Mouse (Mus musculus) CD4-positive helper T cell, adult 2 months (primary cell): ENCODE measurements around the gene Gm38394.
A peak's percentile ranks its signal among the peaks of the same experiment; 100 is the strongest.
"Not testable (repeated sequence)": the region's sequence is repeated elsewhere in the genome, so short reads cannot be mapped to it uniquely, and the experiment has no call there.

Experiments
- DNase-seq: peaks from one replicate; pipeline ENCODE4 v3.0.0-alpha.2; 2012; ENCODE audit warnings: low read depth, missing footprints, low spot score

Gm38394 gene

GRCm38 (mm10) chr1:133661203-133661933, at the start of gene Gm38394:
Gene Gm38394 (minus strand): TSS chr1:133661318.
- DNase-seq = peak; percentile 97

GRCm38 (mm10) chr1:133710895-133711294, 49.8 kb upstream of the Gm38394 start:
- no peak for DNase-seq

GRCm38 (mm10) chr1:133709292-133709691, 48.2 kb upstream of the Gm38394 start:
- no peak for DNase-seq

GRCm38 (mm10) chr1:133701824-133702223, 40.7 kb upstream of the Gm38394 start:
- peak; percentile 41 for DNase-seq

- no peak for DNase-seq
Observed at GRCm38 (mm10) chr1:133697935-133698620, 37.0 kb upstream of the Gm38394 start.

- no peak for DNase-seq
Observed at GRCm38 (mm10) chr1:133695901-133696300, 34.8 kb upstream of the Gm38394 start.

- DNase-seq = peak; percentile 58
Observed at GRCm38 (mm10) chr1:133694876-133695275, 33.8 kb upstream of the Gm38394 start.

GRCm38 (mm10) chr1:133694301-133694700, 33.2 kb upstream of the Gm38394 start:
- peak; percentile 32 for DNase-seq

- no peak for DNase-seq
Observed at GRCm38 (mm10) chr1:133693536-133694114, 32.5 kb upstream of the Gm38394 start.

GRCm38 (mm10) chr1:133692195-133692594, 31.1 kb upstream of the Gm38394 start:
- DNase-seq = no peak

GRCm38 (mm10) chr1:133691046-133691445, 29.9 kb upstream of the Gm38394 start:
- DNase-seq = peak; percentile 53

- peak; percentile 89 for DNase-seq
Observed at GRCm38 (mm10) chr1:133689897-133690296, 28.8 kb upstream of the Gm38394 start, which contains the start of gene Lax1. Gene Lax1 (minus strand): TSS chr1:133690108.

GRCm38 (mm10) chr1:133688301-133688700, 27.2 kb upstream of the Gm38394 start:
- peak; percentile 35 for DNase-seq

GRCm38 (mm10) chr1:133685749-133686519, 24.8 kb upstream of the Gm38394 start:
- no peak for DNase-seq

GRCm38 (mm10) chr1:133671801-133672200, 10.7 kb upstream of the Gm38394 start:
- no peak for DNase-seq

GRCm38 (mm10) chr1:133671266-133671665, 10.1 kb upstream of the Gm38394 start:
- DNase-seq = no peak

GRCm38 (mm10) chr1:133670776-133671175, 9.7 kb upstream of the Gm38394 start:
- DNase-seq = no peak

GRCm38 (mm10) chr1:133670190-133670589, 9.1 kb upstream of the Gm38394 start:
- DNase-seq = no peak

GRCm38 (mm10) chr1:133668618-133669017, 7.5 kb upstream of the Gm38394 start:
- no peak for DNase-seq

- no peak for DNase-seq
Observed at GRCm38 (mm10) chr1:133667721-133668120, 6.6 kb upstream of the Gm38394 start.

GRCm38 (mm10) chr1:133665713-133666112, 4.6 kb upstream of the Gm38394 start:
- not testable (repeated sequence) for DNase-seq
